Mouse (Mus musculus) left cerebral cortex, postnatal 10 days (tissue): ENCODE measurements around the gene Grb2. TPM values are rescaled to one million over a fixed set of nuclear protein-coding genes. Genes with fewer than 3 reads are reported as not detected.

ENCODE experiments used
- DNase-seq, 2 experiments: peaks; one replicate each; pipeline ENCODE4 v3.0.0; 2021 to 2022; ENCODE audit warnings: low spot score in 2 of 2, mixed read lengths in 1 of 2; ENCODE audit errors: extremely low spot score in 1 of 2
- intact Hi-C: fragments of 180-260 bp; cut with DNase I; formaldehyde crosslinking; loops from one replicate; pipeline ENCODE4 v1.15.1; 2025
- total RNA-seq, 2 experiments: library from RNA; stranded (reverse); gene quantifications; 2 replicates each; pipeline ENCODE4 v1.2.3; 2021

The Grb2 gene
- total RNA-seq, 2 experiments from 2014 or later: 183 to 193 TPM

GRCm38 (mm10) chr11:115616371-115616770, 92.0 kb downstream of the Grb2 start:
- no peak for DNase-seq
- intact Hi-C loops: no loop called here

GRCm38 (mm10) chr11:115615875-115616274, 92.5 kb downstream of the Grb2 start:
- intact Hi-C loops: no loop called here
- no peak for DNase-seq

- no peak for DNase-seq
- intact Hi-C loops: no loop called here
Observed at GRCm38 (mm10) chr11:115615108-115615825, 93.1 kb downstream of the Grb2 start.

GRCm38 (mm10) chr11:115614346-115615107, 93.9 kb downstream of the Grb2 start:
- no peak for DNase-seq
- intact Hi-C loops: no loop called here

- intact Hi-C loops: no loop called here
- no peak for DNase-seq
Observed at GRCm38 (mm10) chr11:115613138-115613945, 95.1 kb downstream of the Grb2 start.

- intact Hi-C loops: no loop called here
- DNase-seq: peak; percentile 56 to 90
Observed at GRCm38 (mm10) chr11:115612410-115613137, 95.8 kb downstream of the Grb2 start, which contains the start of gene Mif4gd. Mif4gd (minus strand) TSS chr11:115612969.

GRCm38 (mm10) chr11:115612059-115612409, 96.4 kb downstream of the Grb2 start:
- DNase-seq: peak; percentile 61 to 89
- intact Hi-C loops: no loop called here

- no peak for DNase-seq
- intact Hi-C loops: no loop called here
Observed at GRCm38 (mm10) chr11:115611173-115611572, 97.2 kb downstream of the Grb2 start.

- no peak for DNase-seq
- intact Hi-C loops: no loop called here
Observed at GRCm38 (mm10) chr11:115609576-115609975, 98.8 kb downstream of the Grb2 start.

GRCm38 (mm10) chr11:115608421-115609399, 99.7 kb downstream of the Grb2 start:
- intact Hi-C loops: no loop called here
- DNase-seq: peak; percentile 33 to 59

GRCm38 (mm10) chr11:115606733-115607132, 101.7 kb downstream of the Grb2 start:
- DNase-seq: no peak
- intact Hi-C loops: no loop called here

GRCm38 (mm10) chr11:115604304-115604696, 104.1 kb downstream of the Grb2 start:
- intact Hi-C loops: no loop called here
- DNase-seq: no peak

- DNase-seq: peak; percentile 78 to 96
- intact Hi-C loops: no loop called here
Observed at GRCm38 (mm10) chr11:115603476-115604303, 104.7 kb downstream of the Grb2 start, which contains the start of the genes Mrps7 and Gga3. Mrps7 (plus strand) TSS chr11:115603925. Gga3 (minus strand) TSS chr11:115604051.

- no peak for DNase-seq
- intact Hi-C loops: no loop called here
Observed at GRCm38 (mm10) chr11:115603128-115603475, 105.3 kb downstream of the Grb2 start.

GRCm38 (mm10) chr11:115601174-115601573, 107.2 kb downstream of the Grb2 start:
- intact Hi-C loops: no loop called here

GRCm38 (mm10) chr11:115600743-115601142, 107.7 kb downstream of the Grb2 start:
- intact Hi-C loops: no loop called here
- DNase-seq: peak in 1 of 2 experiments; percentile 10

More at GRCm38 (mm10) chr11:115601174-115601573, 107.2 kb downstream of the Grb2 start:
- DNase-seq: no peak

- intact Hi-C loops: no loop called here
Observed at GRCm38 (mm10) chr11:115599722-115600121, 108.7 kb downstream of the Grb2 start.

More at GRCm38 (mm10) chr11:115599722-115600121, 108.7 kb downstream of the Grb2 start:
- DNase-seq: peak in 1 of 2 experiments; percentile 13
